Mouse (Mus musculus): ENCODE results near the gene Nr2c2ap. TPM values are rescaled to one million over a fixed set of nuclear protein-coding genes. Genes with fewer than 3 reads are reported as not detected.
A peak's percentile ranks its signal among the peaks of the same experiment; 100 is the strongest.

The Nr2c2ap gene
- total RNA-seq, 2 experiments from 2014 or later: not detected

DNA sequence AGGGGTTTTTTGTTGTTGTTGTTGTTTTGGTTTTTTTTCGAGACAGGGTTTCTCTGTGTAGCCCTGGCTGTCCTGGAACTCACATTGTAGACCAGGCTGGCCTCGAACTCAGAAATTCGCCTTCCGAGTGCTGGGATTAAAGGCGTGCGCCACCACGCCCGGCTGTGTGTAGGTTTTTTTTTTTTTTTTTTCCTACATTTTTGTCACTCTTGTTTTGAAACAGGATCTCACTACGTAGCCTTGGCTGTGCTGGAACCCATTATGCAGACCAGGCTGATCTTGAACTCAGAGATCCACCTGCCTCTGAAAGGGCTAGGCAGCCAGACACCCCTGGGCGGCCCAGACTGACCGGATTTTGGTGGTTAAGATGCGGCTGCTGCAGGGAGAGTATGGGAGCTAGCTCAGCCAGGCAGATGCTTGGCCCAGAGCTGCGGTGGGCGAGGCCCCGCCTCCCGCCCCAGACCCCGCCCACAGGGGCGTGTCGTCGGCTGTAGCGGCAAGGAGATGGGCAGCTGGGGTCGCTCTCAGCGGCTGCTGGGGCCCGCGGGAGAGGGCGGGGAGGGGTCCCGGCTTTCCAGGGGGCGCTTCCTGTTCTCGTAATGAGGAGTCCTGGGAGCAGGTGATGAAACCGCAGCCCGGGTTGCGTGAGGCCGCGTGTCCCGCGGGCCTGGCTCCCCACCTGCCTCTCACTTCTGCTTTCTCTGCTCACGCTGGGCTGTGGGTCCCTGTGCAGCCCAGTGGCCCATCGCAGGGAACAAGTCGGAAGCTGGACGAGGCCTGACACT, 27.1 kb downstream of the Nr2c2ap start:
- peak; percentile 77 for ATAC-seq (replicated peaks; ENCODE audit: low FRiP score, poor library complexity, severe bottlenecking)

DNA sequence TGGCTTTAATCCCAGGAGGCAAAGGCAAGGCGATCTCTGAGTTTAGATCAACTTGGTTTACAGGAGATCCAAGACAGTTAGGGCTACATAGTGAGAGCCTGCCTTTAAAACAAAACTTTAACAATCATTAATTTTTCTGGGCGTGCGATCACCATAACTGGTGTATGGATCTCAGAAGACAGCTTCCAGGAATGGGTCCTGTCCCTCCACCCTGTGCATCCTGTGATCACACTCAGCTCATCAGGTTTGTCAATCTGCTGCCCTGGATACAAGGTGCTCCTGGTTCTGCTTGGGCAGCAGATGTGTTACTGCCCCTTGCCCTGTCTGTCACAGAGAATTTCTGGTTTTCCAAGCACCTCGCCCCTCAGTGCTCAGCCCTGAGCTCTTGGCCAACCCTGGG, 28.1 kb downstream of the Nr2c2ap start:
- no peak for ATAC-seq (replicated peaks; ENCODE audit: low FRiP score, poor library complexity, severe bottlenecking)

DNA sequence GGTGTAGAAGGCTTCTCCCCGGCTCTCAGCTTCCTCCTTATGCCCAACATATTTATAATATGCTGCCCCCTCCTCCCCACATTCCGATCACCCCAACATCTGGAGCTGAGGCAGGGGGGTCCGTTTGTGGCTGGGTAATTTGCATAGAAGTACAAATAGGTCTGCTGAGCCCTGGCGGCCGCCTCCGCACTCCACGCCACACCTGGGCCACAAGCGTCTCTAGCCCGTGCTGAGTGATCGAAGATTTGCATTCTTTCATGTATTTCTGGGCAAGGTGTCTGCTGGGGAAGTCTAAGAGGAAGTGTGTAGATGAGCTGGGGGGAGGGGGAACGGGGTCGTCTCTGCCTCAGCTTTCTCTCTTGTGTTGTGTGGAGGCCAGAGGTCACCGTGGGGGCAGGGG, 28.9 kb downstream of the Nr2c2ap start:
- no peak for ATAC-seq (replicated peaks; ENCODE audit: low FRiP score, poor library complexity, severe bottlenecking)

DNA sequence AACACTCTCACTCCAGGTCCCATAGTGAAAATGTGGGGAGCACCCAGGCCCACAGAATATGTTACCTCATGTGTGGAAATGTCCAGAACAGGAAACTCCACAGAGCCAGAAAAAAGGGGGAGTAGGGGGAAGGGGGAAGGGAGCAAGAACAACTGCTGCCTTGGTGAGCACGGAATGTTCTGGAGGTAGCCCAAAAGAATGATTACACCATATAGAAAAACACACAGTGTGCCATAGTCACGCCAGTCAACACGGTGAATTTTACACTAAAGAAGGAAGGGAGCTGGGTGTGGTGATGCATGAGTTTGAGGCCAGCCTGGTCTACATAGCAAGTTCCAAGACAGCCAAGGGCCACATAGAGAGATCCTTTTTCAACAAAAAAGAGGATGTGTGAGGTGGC, 32.2 kb downstream of the Nr2c2ap start:
- no peak for ATAC-seq (replicated peaks; ENCODE audit: low FRiP score, poor library complexity, severe bottlenecking)

DNA sequence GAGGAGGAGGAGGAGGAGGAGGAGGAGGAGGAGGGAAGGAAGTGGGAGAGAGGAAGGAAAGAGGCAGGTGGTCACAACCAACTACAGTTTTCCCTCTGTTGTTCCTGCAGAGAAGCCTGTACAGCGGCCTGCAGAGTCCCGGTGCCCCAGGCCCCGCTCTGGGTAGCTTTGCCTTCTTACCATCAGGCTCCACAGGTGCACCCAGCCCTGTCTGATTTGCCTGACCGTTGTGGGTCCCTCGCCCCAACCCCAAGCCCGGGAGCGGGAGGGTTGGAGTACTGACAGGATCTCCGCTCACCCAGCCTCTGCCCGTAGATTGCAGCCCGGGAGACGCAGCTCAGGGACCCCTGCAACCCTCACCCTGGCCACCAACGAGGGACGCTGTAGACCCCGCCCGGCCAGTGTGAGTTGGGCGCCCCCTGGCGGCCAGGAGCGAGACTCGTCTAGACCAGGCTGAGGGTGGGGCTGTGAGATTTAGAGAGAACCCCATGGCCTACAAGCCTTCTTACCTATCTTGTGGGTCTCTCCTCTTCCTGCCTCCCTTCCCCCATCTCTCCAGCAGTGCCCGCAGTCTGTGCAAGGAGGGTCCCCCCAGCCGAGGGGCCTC, 35.5 kb downstream of the Nr2c2ap start:
- ATAC-seq (replicated peaks; ENCODE audit: low FRiP score, poor library complexity, severe bottlenecking): peak; percentile 65

DNA sequence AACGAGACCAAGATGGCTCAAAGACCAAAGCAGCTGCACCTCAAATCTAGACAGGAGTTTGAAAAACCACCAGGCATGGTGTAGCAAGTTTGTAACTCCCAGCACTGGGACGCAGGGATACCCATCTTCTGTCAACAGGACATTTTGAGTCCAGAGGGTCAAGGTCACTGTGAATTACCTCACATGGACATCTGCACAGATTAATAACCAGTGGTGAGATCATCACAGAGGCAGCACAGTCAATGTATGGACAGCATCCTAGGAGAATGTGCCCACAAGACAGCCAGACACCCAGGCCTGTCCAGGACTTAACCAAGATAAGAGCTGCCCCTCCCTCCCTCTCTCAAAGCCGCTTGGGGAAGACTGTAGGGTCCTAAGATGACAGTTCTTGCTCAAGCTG, 39.0 kb downstream of the Nr2c2ap start:
- ATAC-seq (replicated peaks; ENCODE audit: low FRiP score, poor library complexity, severe bottlenecking): no peak

DNA sequence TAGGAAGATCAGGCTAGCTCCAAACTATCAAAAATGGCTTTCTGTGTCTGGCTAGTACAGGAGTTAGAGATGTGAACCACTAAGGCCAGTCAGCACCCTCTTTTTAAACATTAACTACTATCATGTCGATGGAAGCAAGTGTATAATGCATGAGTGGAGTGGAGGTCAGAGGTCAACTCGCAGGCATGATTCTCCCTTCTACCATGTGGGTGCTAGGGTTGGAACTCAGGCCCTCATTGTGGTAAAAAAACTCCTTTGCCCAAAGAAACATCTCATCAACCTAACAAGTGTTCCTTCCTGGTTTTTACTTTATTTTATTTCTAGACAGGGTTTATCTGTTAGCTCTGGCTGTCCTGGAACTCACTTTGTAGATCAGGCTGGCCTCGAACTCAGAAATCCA, 39.6 kb downstream of the Nr2c2ap start:
- ATAC-seq (replicated peaks; ENCODE audit: low FRiP score, poor library complexity, severe bottlenecking): no peak

DNA sequence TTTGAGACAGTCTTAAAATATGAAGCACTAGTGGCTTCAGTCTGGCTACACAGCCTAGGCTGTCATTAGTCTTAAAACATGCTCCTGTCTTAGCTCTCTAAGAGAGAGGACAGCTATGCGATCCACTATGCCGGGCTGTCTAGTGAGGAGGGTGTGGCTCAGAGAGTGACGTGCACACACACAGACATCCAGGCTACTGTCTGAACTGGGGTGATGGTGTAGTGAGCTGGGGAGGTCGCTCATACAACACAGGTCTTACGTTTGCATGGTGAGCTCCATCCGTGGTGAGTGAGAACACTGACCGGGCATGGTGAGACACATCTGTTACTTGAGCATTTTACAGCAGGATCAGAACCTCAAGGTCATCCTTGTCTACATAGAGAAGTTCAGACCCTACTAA, 40.1 kb downstream of the Nr2c2ap start:
- no peak for ATAC-seq (replicated peaks; ENCODE audit: low FRiP score, poor library complexity, severe bottlenecking)

DNA sequence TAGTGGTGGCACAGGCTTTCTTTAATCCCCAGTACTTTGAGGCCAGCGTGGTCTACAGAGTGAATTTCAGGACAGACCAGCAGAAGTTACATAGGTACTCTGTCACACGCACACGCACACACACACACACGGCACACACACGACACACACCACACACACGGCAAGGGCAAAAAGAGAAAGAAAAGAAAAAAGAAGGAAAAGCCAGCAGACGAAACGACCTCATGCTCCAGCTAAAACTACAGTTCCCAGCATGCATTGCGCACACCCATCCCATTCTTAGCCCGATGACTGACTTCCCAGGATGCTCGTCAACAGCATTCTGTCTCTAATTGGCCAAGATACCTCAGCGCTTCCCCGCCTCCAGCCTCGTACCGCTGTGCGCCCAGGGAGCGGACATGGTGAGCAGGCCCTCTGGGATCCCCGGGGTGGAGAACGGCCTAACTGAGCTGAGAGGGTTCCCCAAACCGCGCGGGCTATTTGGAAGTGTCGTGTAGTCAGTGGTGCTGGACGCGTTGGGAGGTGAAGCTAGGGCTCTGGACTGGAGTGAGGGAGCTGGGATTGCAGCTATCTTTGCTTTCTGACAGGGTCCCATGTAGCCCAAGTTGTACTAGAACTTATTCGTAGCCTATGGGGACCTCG, 41.0 kb downstream of the Nr2c2ap start, which contains the start of gene Tmem161a:
Tmem161a (plus strand) TSS at position 314 of the 639 bp plus-strand sequence.
- ATAC-seq (replicated peaks; ENCODE audit: low FRiP score, poor library complexity, severe bottlenecking): peak; percentile 99

DNA sequence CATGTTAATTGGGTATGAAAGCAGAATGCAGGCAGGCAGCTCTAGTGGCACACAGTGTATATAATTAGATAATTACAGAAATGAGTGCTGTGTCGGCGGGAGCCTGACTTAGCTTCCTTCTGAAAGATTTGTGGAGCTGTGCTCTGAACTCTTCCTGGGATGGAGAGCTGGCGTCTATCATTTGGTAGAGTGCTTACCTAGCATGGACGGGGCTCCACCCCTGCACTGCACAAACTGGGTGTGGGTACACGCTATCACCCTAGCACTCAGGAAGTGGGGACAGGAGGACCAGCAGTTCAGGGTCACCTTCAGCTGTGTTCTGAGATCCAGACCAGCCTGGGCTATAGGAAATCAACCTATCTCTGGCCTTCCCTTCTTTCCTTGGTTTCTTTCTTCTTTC, 42.2 kb downstream of the Nr2c2ap start:
- ATAC-seq (replicated peaks; ENCODE audit: low FRiP score, poor library complexity, severe bottlenecking): 0 out of 2 replicates have a peak, but pooled peaks have one; percentile 28

DNA sequence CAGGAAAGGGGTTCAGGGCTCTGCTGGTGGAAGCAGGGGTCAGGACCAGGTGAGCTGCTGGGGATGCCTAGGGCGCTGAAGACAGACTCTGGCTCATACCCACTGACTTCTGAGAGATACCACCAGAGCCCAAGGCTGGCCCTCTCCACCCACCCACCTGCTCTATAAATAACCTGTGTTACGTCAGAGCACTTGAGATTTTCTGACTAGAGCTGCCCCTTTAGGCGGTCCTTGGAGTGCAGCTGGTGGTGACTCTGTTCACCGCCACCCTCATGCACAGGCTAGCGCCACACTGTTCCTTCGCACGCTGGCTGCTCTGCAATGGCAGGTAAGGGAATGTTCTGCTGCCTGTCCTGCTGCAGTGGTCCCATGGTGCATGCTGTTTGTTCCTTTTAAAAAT, 42.9 kb downstream of the Nr2c2ap start:
- no peak for ATAC-seq (replicated peaks; ENCODE audit: low FRiP score, poor library complexity, severe bottlenecking)

DNA sequence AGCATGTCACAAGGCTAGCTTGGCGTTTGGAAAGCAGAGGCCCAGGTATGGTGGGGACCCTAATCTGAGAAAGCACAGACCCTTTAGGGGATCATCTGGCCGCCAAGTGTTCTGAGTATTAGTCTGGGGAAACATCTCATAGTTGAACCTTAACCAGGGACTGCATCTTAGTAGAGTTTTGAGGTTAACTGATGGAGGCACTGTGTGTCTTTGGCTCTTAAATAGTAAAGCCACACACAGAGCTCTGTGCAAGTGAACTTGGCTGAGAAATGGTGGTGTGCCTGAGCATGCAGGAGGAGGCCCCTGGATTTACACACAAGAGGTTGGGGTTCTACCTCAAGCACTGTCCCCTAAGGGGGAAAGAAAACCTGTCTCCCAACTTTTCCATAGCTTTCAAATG, 47.1 kb downstream of the Nr2c2ap start:
- no peak for ATAC-seq (replicated peaks; ENCODE audit: low FRiP score, poor library complexity, severe bottlenecking)

DNA sequence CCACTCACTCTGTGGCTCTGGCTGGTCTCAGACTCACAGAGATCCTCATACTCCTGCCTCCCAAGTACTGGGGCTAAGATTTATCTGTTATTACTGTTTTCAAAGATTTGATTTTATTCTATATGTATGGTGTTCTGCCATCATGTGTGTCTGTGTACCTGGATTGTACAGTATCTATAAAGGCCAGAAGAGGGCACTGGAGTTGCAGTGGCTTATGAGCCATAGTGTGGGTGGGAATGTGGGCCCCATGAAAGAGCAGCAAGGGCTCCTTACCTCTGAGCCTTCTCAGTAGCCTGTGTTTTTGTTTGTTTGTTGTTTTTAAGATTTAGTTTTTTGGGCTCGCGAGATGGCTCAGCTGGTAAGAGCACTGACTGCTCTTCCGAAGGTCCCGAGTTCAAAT, 47.9 kb downstream of the Nr2c2ap start:
- no peak for ATAC-seq (replicated peaks; ENCODE audit: low FRiP score, poor library complexity, severe bottlenecking)

DNA sequence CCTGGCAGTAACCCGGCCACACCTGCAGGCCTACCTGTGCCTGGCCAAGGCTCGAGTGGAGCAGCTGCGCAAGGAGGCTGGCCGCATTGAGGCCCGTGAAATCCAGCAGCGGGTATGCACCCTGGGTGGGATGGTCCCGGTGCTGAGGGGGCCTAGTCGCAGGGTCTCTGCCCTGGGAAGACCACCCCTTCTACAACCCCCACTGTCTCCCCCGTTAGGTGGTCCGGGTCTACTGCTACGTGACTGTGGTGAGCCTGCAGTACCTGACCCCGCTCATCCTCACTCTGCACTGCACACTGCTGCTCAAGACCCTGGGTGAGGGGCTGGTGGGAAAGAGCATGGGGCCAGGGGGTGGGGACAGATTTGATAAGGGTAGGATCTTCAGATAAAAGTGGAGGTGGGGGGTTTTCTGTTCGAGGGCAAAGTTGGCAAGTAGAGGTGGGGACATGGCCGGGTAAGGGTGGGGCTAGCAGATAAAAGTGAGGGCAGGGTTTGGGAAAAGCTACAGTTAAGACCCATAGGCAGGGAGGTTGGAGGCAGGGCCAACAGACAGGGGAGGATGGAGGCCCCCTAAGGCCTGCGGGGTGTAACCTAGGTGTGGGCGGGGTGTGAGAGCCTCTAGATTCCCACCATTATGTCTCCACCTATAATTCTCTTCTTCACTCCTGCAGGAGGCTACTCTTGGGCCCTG, 50.2 kb downstream of the Nr2c2ap start:
- ATAC-seq (replicated peaks; ENCODE audit: low FRiP score, poor library complexity, severe bottlenecking): peak; percentile 50; the same call in 1 of the 2 replicates

DNA sequence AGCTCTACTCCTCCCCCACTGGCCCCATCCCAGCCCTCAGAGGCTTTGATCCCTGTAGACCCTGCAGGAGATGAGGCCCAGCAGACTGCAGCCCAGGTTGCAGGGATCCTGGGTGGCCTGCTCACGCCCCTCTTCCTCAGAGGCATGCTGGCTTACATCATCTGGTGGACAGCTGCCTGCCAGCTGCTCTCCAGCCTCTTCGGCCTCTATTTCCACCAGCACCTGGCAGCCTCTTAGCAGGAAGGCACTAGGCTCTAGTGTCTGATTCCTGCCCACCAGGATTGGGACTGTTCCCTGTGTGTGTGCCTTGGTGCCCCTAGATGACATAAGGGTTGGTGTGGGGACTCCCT, 50.7 kb downstream of the Nr2c2ap start:
- no peak for ATAC-seq (replicated peaks; ENCODE audit: low FRiP score, poor library complexity, severe bottlenecking)

DNA sequence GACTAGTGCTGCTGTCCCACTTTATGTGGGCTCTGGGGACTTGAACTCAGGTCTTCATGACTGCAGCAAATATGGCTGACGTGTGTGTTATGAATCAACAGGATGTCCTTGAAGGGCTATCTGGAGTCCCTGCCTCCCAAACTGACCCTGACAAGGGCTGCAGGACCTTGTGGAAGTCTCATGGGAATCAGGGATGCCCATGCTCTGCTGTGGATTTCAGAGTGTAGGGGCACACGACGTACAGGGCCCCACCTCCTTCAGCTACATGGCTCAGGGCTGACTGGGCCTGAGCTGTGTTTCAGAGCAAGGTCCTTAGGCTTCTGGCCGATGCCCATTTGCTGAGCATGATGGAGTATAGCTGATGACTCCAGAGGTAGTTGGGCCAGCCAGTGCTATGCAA, 52.1 kb downstream of the Nr2c2ap start:
- no peak for ATAC-seq (replicated peaks; ENCODE audit: low FRiP score, poor library complexity, severe bottlenecking)

Other genes starting within 250 kb of the Nr2c2ap start
- not detected in 2 replicates for gene Cilp2, start 243.6 kb upstream of the Nr2c2ap start, total RNA-seq (2015; ENCODE audit: low replicate concordance)
- not detected in 2 replicates for gene Cilp2, start 243.6 kb upstream of the Nr2c2ap start, total RNA-seq (2017; ENCODE audit: low replicate concordance)
- not detected in 2 replicates for gene Tssk6, start 229.1 kb upstream of the Nr2c2ap start, total RNA-seq (2015; ENCODE audit: low replicate concordance)
- not detected in 2 replicates for gene Tssk6, start 229.1 kb upstream of the Nr2c2ap start, total RNA-seq (2017; ENCODE audit: low replicate concordance)
- gene Ndufa13, start 228.8 kb upstream of the Nr2c2ap start, total RNA-seq (2015; ENCODE audit: low replicate concordance): 20.5 and 29.6 TPM in 2 replicates
- gene Ndufa13, start 228.8 kb upstream of the Nr2c2ap start, total RNA-seq (2017; ENCODE audit: low replicate concordance): 29.0 and 40.8 TPM in 2 replicates
- gene Yjefn3, start 228.6 kb upstream of the Nr2c2ap start, total RNA-seq (2015; ENCODE audit: low replicate concordance): not detected in 2 replicates
- gene Yjefn3, start 228.6 kb upstream of the Nr2c2ap start, total RNA-seq (2017; ENCODE audit: low replicate concordance): not detected in 2 replicates
- gene Gatad2a, start 134.9 kb upstream of the Nr2c2ap start, total RNA-seq (2015; ENCODE audit: low replicate concordance): 42.8 and 46.9 TPM in 2 replicates
- gene Gatad2a, start 134.9 kb upstream of the Nr2c2ap start, total RNA-seq (2017; ENCODE audit: low replicate concordance): 47.5 and 48.0 TPM in 2 replicates
- 27.2 and 35.3 TPM in 2 replicates for gene Mau2, start 88.6 kb upstream of the Nr2c2ap start, total RNA-seq (2015; ENCODE audit: low replicate concordance)
- gene Mau2, start 88.6 kb upstream of the Nr2c2ap start, total RNA-seq (2017; ENCODE audit: low replicate concordance): 39.1 and 39.2 TPM in 2 replicates
- 15.9 and 20.1 TPM in 2 replicates for gene Sugp1, start 88.5 kb upstream of the Nr2c2ap start, total RNA-seq (2015; ENCODE audit: low replicate concordance)
- gene Sugp1, start 88.5 kb upstream of the Nr2c2ap start, total RNA-seq (2017; ENCODE audit: low replicate concordance): 21.0 and 24.9 TPM in 2 replicates
- gene Tm6sf2, start 58.4 kb upstream of the Nr2c2ap start, total RNA-seq (2015; ENCODE audit: low replicate concordance): 1.3 TPM in 1 of 2 replicates, not detected in the other
- not detected in 2 replicates for gene Tm6sf2, start 58.4 kb upstream of the Nr2c2ap start, total RNA-seq (2017; ENCODE audit: low replicate concordance)
- gene Hapln4, start 47.9 kb upstream of the Nr2c2ap start, total RNA-seq (2015; ENCODE audit: low replicate concordance): not detected in 2 replicates
- gene Hapln4, start 47.9 kb upstream of the Nr2c2ap start, total RNA-seq (2017; ENCODE audit: low replicate concordance): not detected in 2 replicates
- gene Ncan, start 10.5 kb upstream of the Nr2c2ap start, total RNA-seq (2015; ENCODE audit: low replicate concordance): not detected in 2 replicates
- gene Ncan, start 10.5 kb upstream of the Nr2c2ap start, total RNA-seq (2017; ENCODE audit: low replicate concordance): not detected in 2 replicates
- 5.8 and 16.3 TPM in 2 replicates for gene Rfxank, start 7.8 kb downstream of the Nr2c2ap start, total RNA-seq (2015; ENCODE audit: low replicate concordance)
- gene Rfxank, start 7.8 kb downstream of the Nr2c2ap start, total RNA-seq (2017; ENCODE audit: low replicate concordance): 2.3 and 4.9 TPM in 2 replicates
- 18.7 and 20.5 TPM in 2 replicates for gene Borcs8, start 8.2 kb downstream of the Nr2c2ap start, total RNA-seq (2015; ENCODE audit: low replicate concordance)
- gene Borcs8, start 8.2 kb downstream of the Nr2c2ap start, total RNA-seq (2017; ENCODE audit: low replicate concordance): 17.3 and 24.7 TPM in 2 replicates
- not detected in 2 replicates for gene Mef2b, start 8.4 kb downstream of the Nr2c2ap start, total RNA-seq (2015; ENCODE audit: low replicate concordance)
- not detected in 2 replicates for gene Mef2b, start 8.4 kb downstream of the Nr2c2ap start, total RNA-seq (2017; ENCODE audit: low replicate concordance)
- gene Tmem161a, start 41.0 kb downstream of the Nr2c2ap start, total RNA-seq (2015; ENCODE audit: low replicate concordance): 2.9 and 14.1 TPM in 2 replicates
- 4.9 and 6.5 TPM in 2 replicates for gene Tmem161a, start 41.0 kb downstream of the Nr2c2ap start, total RNA-seq (2017; ENCODE audit: low replicate concordance)
- gene Slc25a42, start 81.0 kb downstream of the Nr2c2ap start, total RNA-seq (2015; ENCODE audit: low replicate concordance): 30.6 and 35.3 TPM in 2 replicates
- gene Slc25a42, start 81.0 kb downstream of the Nr2c2ap start, total RNA-seq (2017; ENCODE audit: low replicate concordance): 16.2 and 24.4 TPM in 2 replicates
- 36.8 and 49.0 TPM in 2 replicates for gene Sugp2, start 102.9 kb downstream of the Nr2c2ap start, total RNA-seq (2015; ENCODE audit: low replicate concordance)
- 51.5 and 60.7 TPM in 2 replicates for gene Sugp2, start 102.9 kb downstream of the Nr2c2ap start, total RNA-seq (2017; ENCODE audit: low replicate concordance)
- gene Armc6, start 103.1 kb downstream of the Nr2c2ap start, total RNA-seq (2015; ENCODE audit: low replicate concordance): 15.1 and 26.4 TPM in 2 replicates
- gene Armc6, start 103.1 kb downstream of the Nr2c2ap start, total RNA-seq (2017; ENCODE audit: low replicate concordance): 5.1 TPM in 1 of 2 replicates, not detected in the other
- 1.3 TPM in 1 of 2 replicates, not detected in the other for gene Homer3, start 151.5 kb downstream of the Nr2c2ap start, total RNA-seq (2015; ENCODE audit: low replicate concordance)
- gene Homer3, start 151.5 kb downstream of the Nr2c2ap start, total RNA-seq (2017; ENCODE audit: low replicate concordance): not detected in 2 replicates
- 2.5 and 9.2 TPM in 2 replicates for gene Ddx49, start 171.2 kb downstream of the Nr2c2ap start, total RNA-seq (2015; ENCODE audit: low replicate concordance)
- 12.5 and 30.4 TPM in 2 replicates for gene Ddx49, start 171.2 kb downstream of the Nr2c2ap start, total RNA-seq (2017; ENCODE audit: low replicate concordance)
- 78.6 and 122 TPM in 2 replicates for gene Cope, start 171.2 kb downstream of the Nr2c2ap start, total RNA-seq (2015; ENCODE audit: low replicate concordance)
- gene Cope, start 171.2 kb downstream of the Nr2c2ap start, total RNA-seq (2017; ENCODE audit: low replicate concordance): 16.7 and 51.7 TPM in 2 replicates
- not detected in 2 replicates for gene Cers1, start 184.4 kb downstream of the Nr2c2ap start, total RNA-seq (2015; ENCODE audit: low replicate concordance)
- not detected in 2 replicates for gene Cers1, start 184.4 kb downstream of the Nr2c2ap start, total RNA-seq (2017; ENCODE audit: low replicate concordance)
- not detected in 2 replicates for gene Gdf1, start 198.5 kb downstream of the Nr2c2ap start, total RNA-seq (2015; ENCODE audit: low replicate concordance)
- gene Gdf1, start 198.5 kb downstream of the Nr2c2ap start, total RNA-seq (2017; ENCODE audit: low replicate concordance): not detected in 2 replicates
- gene Upf1, start 221.9 kb downstream of the Nr2c2ap start, total RNA-seq (2015; ENCODE audit: low replicate concordance): 18.4 and 20.2 TPM in 2 replicates
- gene Upf1, start 221.9 kb downstream of the Nr2c2ap start, total RNA-seq (2017; ENCODE audit: low replicate concordance): 32.5 and 43.9 TPM in 2 replicates
- gene Comp, start 242.2 kb downstream of the Nr2c2ap start, total RNA-seq (2015; ENCODE audit: low replicate concordance): not detected in 2 replicates
- gene Comp, start 242.2 kb downstream of the Nr2c2ap start, total RNA-seq (2017; ENCODE audit: low replicate concordance): 0.39 TPM in 1 of 2 replicates, not detected in the other

Measured in erythroid progenitor cell, adult 5-6 weeks (primary cell).